Mouse (Mus musculus) cerebellum, adult 2 months (tissue): Measurements from ENCODE around the gene Irf2bp1.

Experiments used
- CTCF ChIP-seq: fragments of 200-500 bp; IDR thresholded peaks from 2 replicates; pipeline ENCODE4 v1.5.1; 2011; ENCODE audit warnings: low read depth, mild to moderate bottlenecking, control low read depth, low read length, moderate library complexity, borderline replicate concordance; ENCODE audit not compliant: insufficient read depth
- POLR2A ChIP-seq: fragments of 200-500 bp; IDR thresholded peaks from 2 replicates; pipeline ENCODE4 v1.6.1; 2011; ENCODE audit warnings: low read length, control low read depth, borderline replicate concordance; ENCODE audit not compliant: insufficient read depth

GRCm38 (mm10) chr7:19002115-19002514 lies 1.7 kb upstream of the Irf2bp1 start:
- no peak for TF ChIP-seq CTCF
- TF ChIP-seq POLR2A: no peak
